Mouse (Mus musculus) retina, adult 2 months (tissue): ENCODE results near the gene Exoc4.

ENCODE experiments used
- DNase-seq: peaks from one replicate; pipeline ENCODE4 v3.0.0-alpha.2; 2012; ENCODE audit warnings: low read depth, low spot score

Exoc4 gene

GRCm38 (mm10) chr6:33631133-33631532 is 382.2 kb downstream of the Exoc4 start:
- no peak for DNase-seq

- DNase-seq = no peak
Measured at GRCm38 (mm10) chr6:33637192-33637591, 388.3 kb downstream of the Exoc4 start.

GRCm38 (mm10) chr6:33681778-33682640 is 433.1 kb downstream of the Exoc4 start:
- DNase-seq = no peak

- no peak for DNase-seq
Measured at GRCm38 (mm10) chr6:33683533-33683932, 434.6 kb downstream of the Exoc4 start.

GRCm38 (mm10) chr6:33685321-33685720 is 436.4 kb downstream of the Exoc4 start:
- DNase-seq = no peak

GRCm38 (mm10) chr6:33690601-33691000 is 441.7 kb downstream of the Exoc4 start:
- DNase-seq = no peak

GRCm38 (mm10) chr6:33696976-33697375 is 448.1 kb downstream of the Exoc4 start:
- DNase-seq = no peak

GRCm38 (mm10) chr6:33708907-33709306 is 460.0 kb downstream of the Exoc4 start:
- DNase-seq = no peak

GRCm38 (mm10) chr6:33709340-33709739 is 460.5 kb downstream of the Exoc4 start:
- DNase-seq = no peak

- no peak for DNase-seq
Measured at GRCm38 (mm10) chr6:33711742-33712141, 462.9 kb downstream of the Exoc4 start.

GRCm38 (mm10) chr6:33712540-33713118 is 463.7 kb downstream of the Exoc4 start:
- no peak for DNase-seq

GRCm38 (mm10) chr6:33716254-33716965 is 467.5 kb downstream of the Exoc4 start:
- no peak for DNase-seq

- no peak for DNase-seq
Measured at GRCm38 (mm10) chr6:33721166-33721565, 472.3 kb downstream of the Exoc4 start.

GRCm38 (mm10) chr6:33722811-33723210 is 473.9 kb downstream of the Exoc4 start:
- DNase-seq = no peak

GRCm38 (mm10) chr6:33724596-33724995 is 475.7 kb downstream of the Exoc4 start:
- DNase-seq = no peak

GRCm38 (mm10) chr6:33727271-33727670 is 478.4 kb downstream of the Exoc4 start:
- DNase-seq = no peak

GRCm38 (mm10) chr6:33732214-33732613 is 483.3 kb downstream of the Exoc4 start:
- no peak for DNase-seq

GRCm38 (mm10) chr6:33733602-33734001 is 484.7 kb downstream of the Exoc4 start:
- DNase-seq = no peak

- DNase-seq = no peak
Measured at GRCm38 (mm10) chr6:33734032-33734431, 485.1 kb downstream of the Exoc4 start.

GRCm38 (mm10) chr6:33738857-33739291 is 490.0 kb downstream of the Exoc4 start:
- no peak for DNase-seq

GRCm38 (mm10) chr6:33739304-33739703 is 490.4 kb downstream of the Exoc4 start:
- no peak for DNase-seq

GRCm38 (mm10) chr6:33755976-33756375 is 507.1 kb downstream of the Exoc4 start:
- DNase-seq = no peak
